Mouse (Mus musculus): ENCODE data around the gene Ppp1r37. TPM values are rescaled to one million over a fixed set of nuclear protein-coding genes. Genes with fewer than 3 reads are reported as not detected.
A peak's percentile ranks its signal among the peaks of the same experiment; 100 is the strongest.

Ppp1r37 gene
- polyA plus RNA-seq, 2 experiments: 5.6 to 84.9 TPM

GRCm38 (mm10) chr7:19561431-19561764 is 1.5 kb downstream of the Ppp1r37 start:
- TF ChIP-seq POLR2A (IDR thresholded peaks at IDR 0.05; ENCODE audit: borderline replicate concordance, extremely low read depth, insufficient read depth, insufficient read length): no peak

DNA sequence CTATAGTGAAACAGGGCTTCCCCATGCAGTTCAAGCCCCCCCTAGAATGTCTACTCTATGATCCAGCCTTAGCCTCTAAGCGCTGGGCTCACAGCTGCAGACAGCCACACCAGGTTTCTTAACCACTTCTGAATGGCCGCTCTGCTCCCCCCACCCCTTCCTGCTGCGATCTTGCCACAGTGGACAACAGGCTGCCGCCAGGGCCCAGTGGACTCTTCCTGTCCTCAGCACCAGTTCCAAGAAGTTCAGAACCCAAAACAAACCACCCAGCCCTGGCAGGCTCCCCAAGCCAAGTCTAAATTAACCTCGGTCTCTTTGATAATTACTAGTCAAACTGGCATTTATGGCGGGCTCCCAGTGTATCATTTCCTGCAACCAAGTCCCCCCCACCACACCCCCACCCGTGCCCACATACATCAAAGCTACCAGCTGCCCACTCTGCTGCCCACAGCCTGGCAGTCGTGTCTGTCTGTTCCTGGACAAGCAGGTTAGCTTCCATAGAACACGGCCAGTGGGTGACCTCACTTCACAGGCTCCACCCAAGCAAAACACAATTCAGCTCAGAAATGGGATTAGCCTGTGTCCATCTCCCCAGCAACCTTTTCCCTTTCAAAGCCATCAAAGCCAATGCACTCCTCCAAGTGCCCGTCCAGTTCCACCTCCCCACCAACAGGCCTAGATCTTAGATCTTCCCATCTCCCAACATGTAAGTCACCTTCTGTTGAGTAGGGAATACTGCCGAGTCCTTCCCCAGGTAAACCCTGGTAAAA is 2.2 kb downstream of the Ppp1r37 start:
- no peaks in the 10 kb centered on the region for H3K9me3 ChIP-seq (ENCODE audit: control insufficient read depth, low read length)
- peaks cover 20% of the 10 kb centered on the region for H3K36me3 ChIP-seq (ENCODE audit: control insufficient read depth, insufficient read depth, low read length)
- H3K4me1 ChIP-seq (ENCODE audit: control insufficient read depth, insufficient read depth, low read length): peaks cover 25% of the 10 kb centered on the region
- ATAC-seq (ENCODE audit: low FRiP score, low read depth) (no peak), DNase-seq (ENCODE audit: low spot score) (no peak)
- H3K4me2 ChIP-seq (replicated peaks; ENCODE audit: low read depth, low read length, severe bottlenecking): peak overlapping the region; percentile 62
- H3K4me3 ChIP-seq (replicated peaks; ENCODE audit: low read length): peak overlapping the region; percentile 80
- H3K27ac ChIP-seq (replicated peaks; ENCODE audit: low read depth, low read length): 0 out of 2 replicates have a peak overlapping the region, but pooled peaks have one; percentile 94
- H3K27me3 ChIP-seq (ENCODE audit: control insufficient read depth, insufficient read depth, low read length): no peaks in the 10 kb centered on the region
- TF ChIP-seq POLR2A (IDR thresholded peaks at IDR 0.05; ENCODE audit: borderline replicate concordance, extremely low read depth, insufficient read depth, insufficient read length): no peak
- 18% methylated on average over 11 of the region's 11 CpGs for WGBS
- H3K9ac ChIP-seq (ENCODE audit: low read depth, low read length, severe bottlenecking): peak overlapping the region; percentile 95

More at GRCm38 (mm10) chr7:19561431-19561764, 1.5 kb downstream of the Ppp1r37 start:
- H3K9ac ChIP-seq (ENCODE audit: low read depth, low read length, severe bottlenecking): peak overlapping the region; percentile 95
- peaks cover 19% of the 10 kb centered on the region for H3K36me3 ChIP-seq (ENCODE audit: control insufficient read depth, insufficient read depth, low read length)
- peak overlapping the region; percentile 94; the same call in 1 of the 2 replicates for H3K27ac ChIP-seq (replicated peaks; ENCODE audit: low read depth, low read length)
- H3K27me3 ChIP-seq (ENCODE audit: control insufficient read depth, insufficient read depth, low read length): no peaks in the 10 kb centered on the region
- H3K4me2 ChIP-seq (replicated peaks; ENCODE audit: low read depth, low read length, severe bottlenecking): peak overlapping the region; percentile 62
- WGBS: under 1% methylated on average over 11 of the region's 11 CpGs
- no peak for DNase-seq (ENCODE audit: low spot score)
- H3K4me1 ChIP-seq (ENCODE audit: control insufficient read depth, insufficient read depth, low read length): peaks cover 25% of the 10 kb centered on the region
- H3K9me3 ChIP-seq (ENCODE audit: control insufficient read depth, low read length): no peaks in the 10 kb centered on the region
- no peak for ATAC-seq (ENCODE audit: low FRiP score, low read depth)
- peak overlapping the region; percentile 80 for H3K4me3 ChIP-seq (replicated peaks; ENCODE audit: low read length)

GRCm38 (mm10) chr7:19558965-19559364 is 3.9 kb downstream of the Ppp1r37 start:
- Histone ChIP-seq H3K4me2 (replicated peaks; ENCODE audit: low read depth, low read length, severe bottlenecking) (no peak overlapping the region), H3K27ac (replicated peaks; ENCODE audit: low read depth, low read length) (no peak overlapping the region), H3K27me3 (ENCODE audit: control insufficient read depth, insufficient read depth, low read length) (no peaks in the 10 kb centered on the region), H3K36me3 (ENCODE audit: control insufficient read depth, insufficient read depth, low read length) (peaks cover 18% of the 10 kb centered on the region), H3K9ac (ENCODE audit: low read depth, low read length, severe bottlenecking) (no peak overlapping the region), H3K9me3 (ENCODE audit: control insufficient read depth, low read length) (no peaks in the 10 kb centered on the region), H3K4me1 (ENCODE audit: control insufficient read depth, insufficient read depth, low read length) (peaks cover 25% of the 10 kb centered on the region), H3K4me3 (replicated peaks; ENCODE audit: low read length) (no peak overlapping the region)
- 52% methylated on average over 2 of the region's 2 CpGs for WGBS
- TF ChIP-seq POLR2A (IDR thresholded peaks at IDR 0.05; ENCODE audit: borderline replicate concordance, extremely low read depth, insufficient read depth, insufficient read length): no peak
- ATAC-seq (ENCODE audit: low FRiP score, low read depth): no peak
- DNase-seq (ENCODE audit: low spot score): no peak

GRCm38 (mm10) chr7:19557982-19558900 is 4.6 kb downstream of the Ppp1r37 start:
- H3K4me1 ChIP-seq (ENCODE audit: control insufficient read depth, insufficient read depth, low read length): peaks cover 25% of the 10 kb centered on the region
- H3K9ac ChIP-seq (ENCODE audit: low read depth, low read length, severe bottlenecking): no peak overlapping the region
- peaks cover 25% of the 10 kb centered on the region for H3K36me3 ChIP-seq (ENCODE audit: control insufficient read depth, insufficient read depth, low read length)
- no peak for TF ChIP-seq POLR2A (IDR thresholded peaks at IDR 0.05; ENCODE audit: borderline replicate concordance, extremely low read depth, insufficient read depth, insufficient read length)
- WGBS: 88% methylated on average over 5 of the region's 6 CpGs
- ATAC-seq (ENCODE audit: low FRiP score, low read depth) (no peak), DNase-seq (ENCODE audit: low spot score) (no peak)
- no peaks in the 10 kb centered on the region for H3K9me3 ChIP-seq (ENCODE audit: control insufficient read depth, low read length)
- no peak overlapping the region for H3K27ac ChIP-seq (replicated peaks; ENCODE audit: low read depth, low read length)
- no peak overlapping the region for H3K4me2 ChIP-seq (replicated peaks; ENCODE audit: low read depth, low read length, severe bottlenecking)
- no peaks in the 10 kb centered on the region for H3K27me3 ChIP-seq (ENCODE audit: control insufficient read depth, insufficient read depth, low read length)
- no peak overlapping the region for H3K4me3 ChIP-seq (replicated peaks; ENCODE audit: low read length)

DNA sequence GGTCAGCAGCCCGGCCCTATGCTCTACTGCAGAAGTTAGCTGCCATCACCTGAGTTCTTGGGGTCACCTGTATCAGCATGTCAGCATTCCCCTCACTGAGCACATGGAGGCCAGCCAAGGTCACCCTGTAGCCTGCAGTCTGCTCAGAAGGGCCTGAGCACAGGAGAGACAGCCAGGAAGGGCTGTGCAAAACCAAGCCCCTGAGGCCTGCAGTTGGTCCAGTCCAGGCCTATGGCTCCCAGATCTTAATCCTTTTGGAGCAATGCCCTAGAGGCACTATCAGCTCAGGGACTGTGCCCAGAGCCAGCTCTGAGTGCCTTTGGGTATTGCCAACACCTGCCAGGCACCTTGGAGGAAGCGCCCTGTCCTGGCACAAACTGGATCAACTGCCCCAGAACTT is 5.8 kb downstream of the Ppp1r37 start:
- no peaks in the 10 kb centered on the region for H3K9me3 ChIP-seq (ENCODE audit: control insufficient read depth, low read length)
- DNase-seq (ENCODE audit: low spot score) (no peak), ATAC-seq (ENCODE audit: low FRiP score, low read depth) (no peak)
- H3K36me3 ChIP-seq (ENCODE audit: control insufficient read depth, insufficient read depth, low read length): peaks cover 36% of the 10 kb centered on the region
- no peak overlapping the region for H3K9ac ChIP-seq (ENCODE audit: low read depth, low read length, severe bottlenecking)
- no peak overlapping the region for H3K4me3 ChIP-seq (replicated peaks; ENCODE audit: low read length)
- H3K4me2 ChIP-seq (replicated peaks; ENCODE audit: low read depth, low read length, severe bottlenecking): no peak overlapping the region
- H3K4me1 ChIP-seq (ENCODE audit: control insufficient read depth, insufficient read depth, low read length): peaks cover 25% of the 10 kb centered on the region
- WGBS: 95% methylated on average over 2 of the region's 2 CpGs
- H3K27me3 ChIP-seq (ENCODE audit: control insufficient read depth, insufficient read depth, low read length): no peaks in the 10 kb centered on the region
- TF ChIP-seq POLR2A (IDR thresholded peaks at IDR 0.05; ENCODE audit: borderline replicate concordance, extremely low read depth, insufficient read depth, insufficient read length): no peak
- no peak overlapping the region for H3K27ac ChIP-seq (replicated peaks; ENCODE audit: low read depth, low read length)

All from limb, embryonic 14.5 days (tissue).